Mouse (Mus musculus): ENCODE results near the gene Farsb.
A peak's percentile ranks its signal among the peaks of the same experiment; 100 is the strongest.
"Not testable (repeated sequence)": the region's sequence is repeated elsewhere in the genome, so short reads cannot be mapped to it uniquely, and the experiment has no call there.

Farsb gene

GRCm38 (mm10) chr1:78488752-78489492, at the start of gene Farsb:
TSS of gene Farsb (minus strand) at chr1:78488897.
- DNase-seq, result peak; percentile 92 to 94

- no peak for DNase-seq
Measured at GRCm38 (mm10) chr1:78538396-78538795, 49.7 kb upstream of the Farsb start.

GRCm38 (mm10) chr1:78537494-78538010, 48.9 kb upstream of the Farsb start:
- DNase-seq, result peak; percentile 50 to 60

- peak; percentile 59 to 70 for DNase-seq
Measured at GRCm38 (mm10) chr1:78536310-78537164, 47.8 kb upstream of the Farsb start.

- DNase-seq, result no peak
Measured at GRCm38 (mm10) chr1:78534428-78535150, 45.9 kb upstream of the Farsb start.

- DNase-seq, result peak in 1 of 2 experiments; percentile 25
Measured at GRCm38 (mm10) chr1:78532184-78532800, 43.6 kb upstream of the Farsb start.

GRCm38 (mm10) chr1:78530500-78531215, 42.0 kb upstream of the Farsb start:
- no peak for DNase-seq

- DNase-seq, result no peak
Measured at GRCm38 (mm10) chr1:78529011-78529410, 40.3 kb upstream of the Farsb start.

- no peak for DNase-seq
Measured at GRCm38 (mm10) chr1:78528356-78528755, 39.7 kb upstream of the Farsb start.

GRCm38 (mm10) chr1:78525189-78525886, 36.6 kb upstream of the Farsb start:
- peak; percentile 31 to 46 for DNase-seq

- no peak for DNase-seq
Measured at GRCm38 (mm10) chr1:78518907-78519306, 30.2 kb upstream of the Farsb start.

GRCm38 (mm10) chr1:78512756-78513155, 24.1 kb upstream of the Farsb start:
- DNase-seq, result no peak

- peak in 1 of 2 experiments; percentile 10 for DNase-seq
Measured at GRCm38 (mm10) chr1:78511621-78512160, 23.0 kb upstream of the Farsb start, which contains the start of gene BC035947. TSS of gene BC035947 (minus strand) at chr1:78512158.

GRCm38 (mm10) chr1:78510862-78511261, 22.2 kb upstream of the Farsb start, which contains the start of gene Mogat1:
TSS of gene Mogat1 (plus strand) at chr1:78510991.
- DNase-seq, result peak in 1 of 2 experiments; percentile 19

GRCm38 (mm10) chr1:78507137-78507536, 18.4 kb upstream of the Farsb start:
- no peak for DNase-seq

- no peak for DNase-seq
Measured at GRCm38 (mm10) chr1:78502527-78502926, 13.8 kb upstream of the Farsb start.

- DNase-seq, result not testable (repeated sequence)
Measured at GRCm38 (mm10) chr1:78501856-78502255, 13.2 kb upstream of the Farsb start.

GRCm38 (mm10) chr1:78501036-78501435, 12.3 kb upstream of the Farsb start:
- DNase-seq, result no peak

GRCm38 (mm10) chr1:78490143-78490542, 1.4 kb upstream of the Farsb start:
- DNase-seq, result no peak

- DNase-seq, result no peak
Measured at GRCm38 (mm10) chr1:78488427-78488751, 308 bp downstream of the Farsb start.

- peak in 1 of 2 experiments; percentile 10 for DNase-seq
Measured at GRCm38 (mm10) chr1:78484361-78484760, 4.3 kb downstream of the Farsb start.
